Mouse (Mus musculus) mesoderm, embryonic 11.5 days (tissue): Measurements from ENCODE around the gene Camk2d.

Experiments used
- DNase-seq: peaks from one replicate; pipeline ENCODE4 v3.0.0-alpha.2; 2012; ENCODE audit warnings: low read depth, low spot score

Camk2d gene

GRCm38 (mm10) chr3:126596086-126596485, at the start of gene Camk2d:
Gene Camk2d, plus strand, starts transcription at chr3:126596302.
- peak; percentile 98 for DNase-seq

GRCm38 (mm10) chr3:126547941-126548340, 48.2 kb upstream of the Camk2d start:
- DNase-seq, result no peak

DNA sequence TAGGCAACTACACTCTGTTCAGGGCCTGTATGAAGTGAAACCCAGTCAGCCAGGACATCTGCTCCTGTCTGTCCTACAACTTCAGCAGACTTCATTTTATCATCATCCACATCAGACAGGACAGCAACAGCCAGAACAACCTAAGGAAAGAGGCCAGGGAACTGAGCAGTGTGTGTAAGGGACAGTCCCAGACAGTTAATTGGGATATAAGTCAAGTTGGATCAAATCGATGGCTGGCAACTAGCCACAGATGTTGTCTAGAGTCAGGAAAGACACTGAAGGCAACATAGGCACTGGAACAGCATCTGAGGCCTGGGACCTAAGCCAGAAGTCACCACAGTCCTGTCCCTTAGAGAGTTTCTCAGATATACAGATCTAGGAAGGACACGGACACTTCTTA, 32.5 kb upstream of the Camk2d start:
- DNase-seq, result no peak

DNA sequence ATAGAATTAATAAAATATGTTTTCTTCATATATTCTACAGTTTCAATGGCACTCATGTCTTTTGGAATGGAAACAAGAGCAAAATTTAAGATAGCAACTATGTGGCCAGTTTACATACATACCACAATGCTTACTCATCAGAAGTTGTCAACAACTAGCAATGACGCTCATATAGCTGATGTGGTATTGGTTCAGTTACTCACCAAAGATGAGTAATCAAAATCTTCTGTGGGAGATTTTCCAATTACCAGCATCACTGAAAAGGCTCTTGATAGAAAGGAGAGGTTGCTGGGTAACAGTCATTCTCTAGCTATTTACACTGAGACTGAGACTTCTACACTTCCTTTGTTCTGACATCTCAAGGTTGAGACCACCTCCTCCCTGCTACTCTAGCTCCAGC, 25.5 kb upstream of the Camk2d start:
- DNase-seq, result no peak

DNA sequence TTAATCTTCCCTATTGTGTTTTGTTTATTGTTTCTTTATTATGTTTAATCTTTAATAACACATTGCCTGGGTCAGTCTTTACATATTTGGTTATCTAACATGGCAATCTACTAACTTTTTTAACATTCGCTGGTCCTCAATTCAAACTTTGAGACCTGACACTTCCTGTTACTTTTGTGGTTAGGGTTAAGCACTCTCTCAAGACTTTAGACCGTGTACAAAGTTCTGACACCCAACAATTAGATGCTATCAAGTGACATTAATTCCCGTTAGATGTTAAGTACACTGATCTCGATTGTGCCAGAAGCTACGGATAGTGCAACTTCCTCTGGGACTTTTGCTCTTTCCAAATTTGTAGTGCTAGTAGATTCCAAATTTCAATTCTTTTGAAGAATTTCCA, 23.2 kb upstream of the Camk2d start:
- DNase-seq, result no peak

DNA sequence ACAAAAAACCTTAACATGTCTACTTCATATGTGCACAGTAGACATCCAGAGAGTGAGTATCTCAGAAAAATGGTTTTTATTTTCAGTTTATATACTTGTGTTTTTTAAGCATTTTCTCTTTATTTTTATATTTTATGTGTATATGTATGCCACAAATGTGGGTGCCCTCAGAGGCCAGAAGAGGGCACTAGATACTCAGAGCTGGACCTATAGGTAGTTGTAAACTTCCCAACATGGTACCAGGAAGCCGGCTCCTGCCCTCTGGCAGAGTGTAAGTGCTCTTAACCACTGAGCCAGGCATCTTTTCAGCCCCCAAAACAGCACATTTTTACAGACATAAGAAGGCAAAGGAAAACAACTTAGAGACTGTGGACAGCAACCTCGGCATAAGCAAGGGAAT, 20.2 kb upstream of the Camk2d start:
- DNase-seq, result peak; percentile 27

DNA sequence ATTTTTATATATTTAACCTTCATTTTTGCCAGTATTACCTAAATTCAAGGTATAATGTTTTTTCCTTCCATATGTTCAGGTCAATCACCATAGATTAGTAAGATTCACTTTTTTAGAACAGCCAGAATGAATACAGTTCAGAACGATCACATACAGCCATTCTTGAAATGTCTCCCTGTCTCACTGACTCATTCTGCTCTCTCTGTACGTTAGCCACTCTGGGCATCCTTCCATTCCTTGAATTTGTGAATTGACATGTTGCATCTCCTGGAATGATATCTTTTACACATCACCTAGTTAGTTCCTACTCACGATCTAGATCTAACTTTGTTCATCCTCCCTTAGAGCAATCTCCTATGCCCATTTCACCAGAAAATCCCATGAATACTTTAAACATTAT, 10.0 kb upstream of the Camk2d start:
- no peak for DNase-seq

- no peak for DNase-seq
Measured at GRCm38 (mm10) chr3:126587477-126587876, 8.6 kb upstream of the Camk2d start.

DNA sequence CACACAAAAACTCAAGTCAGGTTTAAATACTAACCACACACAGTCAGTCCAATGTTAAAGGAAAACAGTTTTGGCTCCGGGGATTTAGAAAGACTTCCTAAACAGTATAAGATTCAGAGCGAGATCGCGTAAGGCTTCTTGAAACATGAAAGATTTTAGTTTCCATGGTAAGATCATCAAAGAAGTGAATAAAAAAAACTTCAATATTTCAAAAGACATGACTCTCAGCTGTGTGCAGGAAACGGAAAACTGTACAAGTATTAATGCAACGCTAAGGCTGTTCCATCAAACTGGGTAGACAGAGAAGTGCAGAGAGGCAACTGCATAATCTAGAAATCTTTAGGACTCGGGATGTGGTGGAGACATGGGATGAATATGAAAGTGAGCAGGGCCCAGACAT, 6.5 kb upstream of the Camk2d start:
- DNase-seq, result no peak

DNA sequence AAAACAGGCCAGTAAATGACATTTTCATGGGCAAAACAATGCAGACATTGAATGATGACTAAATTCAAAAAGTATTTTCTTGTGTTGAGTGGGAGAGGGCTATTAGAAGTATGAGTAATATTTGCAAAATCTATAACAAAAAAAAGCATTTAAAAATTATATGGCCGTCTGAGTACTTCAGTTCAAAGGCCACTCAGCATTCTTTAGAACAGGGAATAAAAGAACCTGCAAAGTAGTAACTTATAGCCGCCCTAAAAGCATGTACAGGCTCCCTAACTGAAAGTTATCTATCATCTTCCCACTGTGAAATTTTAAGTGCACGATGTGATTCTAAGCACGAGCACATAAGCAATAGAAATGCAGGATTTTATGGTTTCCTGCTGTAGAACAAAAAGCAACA, 646 bp upstream of the Camk2d start:
- DNase-seq, result no peak

GRCm38 (mm10) chr3:126596491-126597160, 524 bp downstream of the Camk2d start:
- peak; percentile 80 for DNase-seq

- peak; percentile 69 for DNase-seq
Measured at GRCm38 (mm10) chr3:126597161-126597595, 1.1 kb downstream of the Camk2d start.

DNA sequence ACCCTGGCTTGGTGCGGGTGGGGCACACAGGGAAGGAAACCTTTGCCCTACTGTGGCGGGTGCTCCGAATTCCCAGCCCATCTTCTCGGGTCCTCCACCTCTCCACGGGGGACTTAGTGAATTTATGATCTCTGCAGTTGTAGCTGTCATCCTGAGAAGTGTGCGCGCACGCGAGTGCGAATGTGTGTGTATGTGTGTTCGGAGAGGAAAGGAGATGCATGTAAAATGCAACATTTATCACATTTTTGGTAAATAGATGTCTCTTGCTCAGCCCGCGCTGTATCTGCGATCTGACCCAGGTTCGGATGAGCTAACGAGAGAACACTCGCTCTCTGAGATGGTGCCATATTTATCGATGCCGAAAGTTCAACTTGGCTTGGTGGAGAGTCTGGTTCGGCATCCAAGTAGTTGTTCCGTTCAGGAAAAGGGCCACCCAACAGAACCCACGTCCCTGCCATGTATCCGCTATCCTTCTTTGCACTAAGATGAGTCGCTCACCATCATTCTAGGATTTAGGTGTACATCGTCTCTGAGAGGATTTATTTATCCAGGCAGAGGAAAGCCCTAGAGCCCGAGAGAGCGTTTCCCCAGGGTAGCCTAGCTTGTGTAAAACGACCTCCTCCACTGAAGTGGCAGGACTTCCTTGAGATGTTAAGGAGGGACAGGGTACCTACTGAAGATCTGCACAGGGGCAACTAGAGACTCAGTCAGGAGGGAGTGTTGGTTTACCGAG, 1.7 kb downstream of the Camk2d start:
- peak; percentile 54 for DNase-seq

DNA sequence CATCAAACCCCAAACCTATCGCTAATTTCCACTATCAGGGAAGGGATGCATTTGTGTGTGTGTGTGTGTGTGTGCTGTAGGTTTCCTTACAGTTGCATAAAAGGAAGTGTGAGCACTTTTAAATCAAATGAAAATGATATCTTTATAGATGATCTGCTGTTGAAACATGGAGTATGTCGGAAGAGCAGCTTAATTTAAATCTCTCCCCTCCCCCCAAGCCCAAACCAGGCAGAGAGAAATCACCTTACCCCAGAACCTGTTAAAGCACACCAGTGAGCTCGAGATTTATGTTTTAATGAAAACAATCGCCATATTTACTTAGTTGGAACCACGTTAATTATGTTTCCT, 2.2 kb downstream of the Camk2d start:
- no peak for DNase-seq

DNA sequence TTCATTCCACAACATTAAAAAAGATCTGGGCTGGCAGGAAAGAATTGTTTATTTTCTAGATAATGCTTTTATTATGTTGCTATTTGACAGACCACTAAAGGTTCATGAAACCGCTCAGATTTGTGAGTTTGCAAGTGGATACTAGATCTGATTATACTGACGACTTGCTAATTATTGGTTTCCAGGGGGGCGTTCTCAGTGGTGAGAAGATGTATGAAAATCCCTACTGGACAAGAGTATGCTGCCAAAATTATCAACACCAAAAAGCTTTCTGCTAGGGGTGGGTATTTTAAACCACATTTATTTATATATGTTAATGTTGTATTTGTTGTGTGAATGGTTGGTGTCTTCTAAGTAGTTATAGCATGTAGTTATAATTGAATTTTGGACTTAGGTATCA, 2.8 kb downstream of the Camk2d start:
- no peak for DNase-seq

DNA sequence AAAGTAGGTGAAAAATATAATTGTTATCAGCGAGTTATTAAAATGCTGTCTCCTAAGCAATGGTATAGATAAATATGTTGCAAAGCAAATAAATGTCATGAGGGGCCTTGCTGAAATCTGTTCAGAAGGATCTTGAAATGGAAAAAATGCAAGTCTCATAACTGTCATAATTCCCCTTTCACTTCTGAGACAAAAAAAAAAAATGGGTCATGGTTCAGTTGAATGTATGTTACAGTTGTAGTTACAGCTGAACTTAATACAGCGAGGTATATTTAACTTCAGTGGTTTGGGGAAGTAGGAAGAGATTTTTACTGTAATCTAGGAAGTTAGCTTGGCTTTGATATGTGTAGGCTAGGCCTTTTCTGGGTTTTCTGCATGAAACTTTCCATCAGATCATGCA, 3.2 kb downstream of the Camk2d start:
- no peak for DNase-seq

DNA sequence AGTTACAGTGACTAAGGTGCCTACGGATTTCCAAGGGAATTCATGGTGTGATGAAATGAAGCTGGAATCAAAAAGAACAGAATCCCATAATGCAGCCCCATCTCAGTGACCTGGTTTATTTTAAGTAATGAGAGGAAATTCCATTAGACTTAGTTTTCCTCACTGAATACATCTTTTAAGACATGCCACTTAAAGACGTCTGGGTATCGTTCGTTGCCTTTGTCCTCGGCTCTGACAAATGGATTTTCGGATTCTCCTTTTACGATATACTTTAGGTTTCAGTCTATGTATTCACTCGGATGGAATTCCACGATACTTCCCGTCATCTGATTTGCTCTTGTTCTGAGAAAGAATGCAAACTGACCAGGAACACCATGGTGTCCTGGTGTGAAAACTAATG, 3.8 kb downstream of the Camk2d start:
- DNase-seq, result no peak

GRCm38 (mm10) chr3:126602772-126603171, 6.7 kb downstream of the Camk2d start:
- DNase-seq, result no peak

GRCm38 (mm10) chr3:126604656-126605434, 8.7 kb downstream of the Camk2d start:
- no peak for DNase-seq

- DNase-seq, result no peak
Measured at GRCm38 (mm10) chr3:126609310-126609709, 13.2 kb downstream of the Camk2d start.

GRCm38 (mm10) chr3:126609795-126610451, 13.8 kb downstream of the Camk2d start:
- no peak for DNase-seq

- no peak for DNase-seq
Measured at GRCm38 (mm10) chr3:126611624-126612023, 15.5 kb downstream of the Camk2d start.
